Mouse (Mus musculus) macrophage (primary cell): Measurements from ENCODE around the gene Rpl23a. TPM values are rescaled to one million over a fixed set of nuclear protein-coding genes. Genes with fewer than 3 reads are reported as not detected.
"Not testable (repeated sequence)": the region's sequence is repeated elsewhere in the genome, so short reads cannot be mapped to it uniquely, and the experiment has no call there.

Experiments
- H3K27ac ChIP-seq: fragments of 350-480 bp; formaldehyde crosslinking; 2 replicates; pipeline ENCODE4 v1.9.0; 2021
- H3K36me3 ChIP-seq: fragments of 350-480 bp; formaldehyde crosslinking; 2 replicates; pipeline ENCODE4 v1.9.0; 2021; ENCODE audit errors: inconsistent target
- H3K4me3 ChIP-seq: fragments of 350-480 bp; formaldehyde crosslinking; 2 replicates; pipeline ENCODE4 v1.9.0; 2021; ENCODE audit errors: inconsistent target
- H3K79me2 ChIP-seq: fragments of 350-480 bp; formaldehyde crosslinking; 2 replicates; pipeline ENCODE4 v1.9.0; 2021; ENCODE audit errors: inconsistent target
- WGBS: methylation state at CpG from one replicate; pipeline ENCODE4 v1.1.7; 2026; ENCODE audit warnings: inconsistent platforms; ENCODE audit not compliant: missing documents; 5-methylcytosine and 5-hydroxymethylcytosine counted together
- polyA plus RNA-seq: library from polyadenylated mRNA; stranded (reverse); fragments of 250-400 nt; gene quantifications from 3 replicates; pipeline ENCODE4 v1.2.4, GENCODE M21; 2018; ENCODE audit warnings: inconsistent platforms

Rpl23a gene
- polyA plus RNA-seq, 1 experiment from 2014 or later = 1,342 TPM

DNA sequence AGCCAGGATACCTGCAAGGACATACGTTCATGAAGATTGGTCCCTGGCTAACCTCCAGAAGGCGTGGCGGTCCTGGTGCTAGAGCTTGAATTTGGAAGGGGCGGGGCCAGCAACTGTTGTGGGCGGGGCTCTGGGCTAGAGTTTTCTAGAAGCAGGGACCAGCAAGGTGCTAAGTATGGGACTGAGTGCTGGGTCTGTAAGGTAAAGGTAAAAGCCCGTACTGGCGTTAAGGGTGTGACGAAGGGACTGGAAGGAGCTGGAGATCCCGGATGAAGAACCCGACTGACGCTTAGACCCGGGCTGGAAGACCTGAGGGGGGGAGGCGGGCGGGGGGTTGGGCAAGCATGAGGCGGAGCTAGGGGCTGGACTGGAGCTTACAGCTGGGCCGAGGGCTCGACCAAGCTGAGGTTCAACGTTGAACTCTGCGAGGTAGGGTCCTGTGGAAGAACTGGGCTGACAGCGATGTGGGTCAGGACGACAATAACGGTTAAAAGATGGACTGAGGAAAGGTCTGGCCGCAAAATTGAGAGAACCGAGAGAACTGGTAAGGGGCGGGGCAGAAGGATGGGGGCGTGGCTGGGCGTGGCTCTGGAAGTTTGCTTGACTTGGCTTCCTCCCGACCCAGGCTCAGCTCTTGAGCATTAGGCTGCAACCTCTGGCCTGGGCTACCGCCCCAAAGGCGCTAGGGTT is 11.2 kb upstream of the Rpl23a start:
- Histone ChIP-seq H3K79me2 (no peaks in the 10 kb centered on the region), H3K36me3 (no peaks in the 10 kb centered on the region), H3K4me3 (peak overlapping the region; percentile 33), H3K27ac (no peak overlapping the region)
- 10% methylated on average over 27 of the region's 30 CpGs for WGBS

DNA sequence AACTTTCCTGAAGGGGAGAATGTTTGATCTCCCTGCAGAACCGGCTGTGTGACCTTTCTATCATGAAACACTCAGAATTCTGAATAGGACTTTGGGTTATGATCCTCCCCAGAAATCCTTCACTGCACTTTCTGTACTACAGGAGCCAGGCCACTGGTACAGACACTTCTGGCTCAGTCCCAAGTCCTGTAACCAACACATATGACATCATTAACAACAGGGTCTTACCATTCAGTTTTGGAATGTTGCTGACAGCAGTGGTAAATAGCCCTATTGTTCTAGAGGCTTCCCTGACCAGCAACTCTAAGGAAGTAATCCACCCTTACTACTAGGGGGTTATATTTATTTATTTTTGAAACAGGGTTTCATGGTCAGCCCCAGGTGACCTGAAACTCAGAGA is 9.7 kb upstream of the Rpl23a start, which contains the start of gene Proca1:
Gene Proca1 (plus strand): TSS at position 280 of the 400 bp plus-strand sequence.
- Histone ChIP-seq H3K79me2 (no peaks in the 10 kb centered on the region), H3K36me3 (no peaks in the 10 kb centered on the region), H3K27ac (no peak within 1 kb of the TSS), H3K4me3 (no peak within 1 kb of the TSS)
- WGBS = 91% methylated on average over 1 of the region's 1 CpGs

DNA sequence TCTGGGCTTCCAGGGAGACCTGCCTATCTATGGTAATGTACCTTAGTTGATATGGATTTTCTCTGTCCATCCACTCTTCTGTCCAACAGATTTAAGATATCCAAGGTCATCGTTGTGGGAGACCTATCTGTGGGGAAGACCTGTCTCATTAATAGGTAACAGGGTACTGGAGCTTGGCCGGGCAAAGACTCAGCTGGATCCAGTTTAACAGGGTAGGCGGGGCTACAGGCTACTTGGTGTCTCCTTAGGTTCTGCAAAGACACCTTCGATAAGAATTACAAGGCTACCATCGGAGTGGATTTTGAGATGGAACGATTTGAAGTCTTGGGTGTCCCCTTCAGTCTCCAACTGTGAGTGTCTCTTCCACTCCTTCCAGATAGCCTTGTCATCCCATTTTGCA is 6.7 kb upstream of the Rpl23a start:
- no peak overlapping the region for H3K4me3 ChIP-seq
- 89% methylated on average over 6 of the region's 6 CpGs for WGBS
- no peak overlapping the region for H3K27ac ChIP-seq
- no peaks in the 10 kb centered on the region for H3K79me2 ChIP-seq
- H3K36me3 ChIP-seq = no peaks in the 10 kb centered on the region

DNA sequence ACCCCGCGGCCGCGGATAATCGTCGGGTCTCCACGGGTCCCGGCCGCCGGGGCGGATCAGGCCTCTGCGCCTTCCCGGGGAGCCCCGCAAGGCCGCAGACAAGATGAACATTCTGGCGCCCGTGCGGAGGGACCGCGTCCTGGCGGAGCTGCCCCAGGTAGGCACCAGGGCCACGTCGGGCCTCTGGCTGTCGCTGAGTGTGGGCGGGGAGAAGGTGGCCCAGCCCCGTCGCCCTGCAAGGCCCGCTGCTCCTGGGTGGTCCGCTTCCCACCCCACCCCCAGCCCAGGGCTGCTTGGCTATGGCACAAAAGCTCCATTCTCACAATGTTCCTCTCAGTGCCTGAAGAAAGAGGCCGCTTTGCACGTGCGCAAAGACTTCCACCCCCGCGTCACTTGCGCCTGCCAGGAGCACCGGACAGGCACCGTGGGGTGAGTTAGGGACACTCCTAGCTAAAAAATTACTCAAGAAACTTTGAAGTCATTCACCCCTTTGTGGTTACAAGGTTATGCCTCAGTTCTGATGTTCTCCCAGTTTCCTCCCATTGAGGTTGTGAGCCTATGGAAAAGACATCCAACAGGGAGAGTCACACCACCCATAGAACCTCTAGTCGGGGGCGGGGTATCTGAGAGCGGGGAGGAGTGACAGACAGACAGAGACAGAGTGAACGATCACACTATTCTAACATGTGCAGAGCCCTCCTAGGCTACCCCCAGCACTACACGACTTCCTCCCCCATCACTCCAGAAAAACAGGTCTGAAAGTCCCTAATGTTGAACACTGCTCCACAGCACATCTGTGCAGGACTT is 6.1 kb upstream of the Rpl23a start:
- no peak overlapping the region for H3K27ac ChIP-seq
- no peak overlapping the region for H3K4me3 ChIP-seq
- H3K79me2 ChIP-seq = no peaks in the 10 kb centered on the region
- H3K36me3 ChIP-seq = no peaks in the 10 kb centered on the region
- 8% methylated on average over 36 of the region's 42 CpGs for WGBS

DNA sequence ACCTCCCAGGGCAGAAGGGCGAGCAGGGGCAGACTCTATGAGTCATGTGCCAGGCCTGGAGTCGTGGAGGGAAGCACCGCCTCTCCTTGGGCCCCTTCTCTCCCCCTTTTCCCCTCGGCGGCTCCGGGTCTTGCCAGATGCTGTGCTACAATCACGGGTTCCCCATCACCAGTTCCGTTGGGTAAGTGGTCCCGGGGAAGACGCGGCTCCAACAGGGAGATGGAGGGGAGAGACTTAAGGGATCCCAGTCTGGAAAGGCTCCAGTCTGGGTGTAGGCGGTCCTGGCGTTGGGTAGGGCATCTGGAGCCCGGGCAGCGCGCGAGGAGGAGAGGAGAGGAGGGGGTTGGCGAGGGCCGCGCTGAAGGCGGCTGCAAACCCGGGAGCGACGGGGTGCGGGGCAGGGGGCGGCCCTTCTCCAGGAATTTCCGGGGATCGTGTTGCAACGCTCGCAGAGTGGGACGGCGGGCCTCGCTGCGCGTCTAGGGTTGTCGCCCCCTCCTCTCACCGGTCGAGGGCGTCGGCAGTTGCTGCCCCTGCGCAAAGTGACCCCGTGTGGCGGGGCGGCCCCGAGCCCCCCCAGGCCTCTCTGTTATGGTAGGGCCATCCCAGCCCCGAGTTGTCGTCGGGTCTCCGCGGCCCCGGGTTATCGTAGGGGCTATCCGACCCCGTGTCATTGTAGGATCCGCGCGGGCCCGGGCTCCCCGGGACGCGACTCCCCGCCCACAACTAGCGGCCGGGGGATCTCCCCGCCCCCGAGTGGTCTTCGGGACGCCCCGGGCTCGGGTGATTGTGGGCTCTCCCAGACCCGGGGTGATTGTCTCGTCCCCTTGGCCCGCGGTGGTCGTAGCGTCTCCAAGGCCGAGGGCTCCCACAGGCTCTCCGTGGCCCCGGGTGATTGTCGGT is 5.2 kb upstream of the Rpl23a start, which contains the start of gene Rab34:
Gene Rab34 (plus strand): TSS at position 100 of the 903 bp plus-strand sequence.
- Histone ChIP-seq H3K79me2 (no peaks in the 10 kb centered on the region), H3K4me3 (peak within 1 kb of the TSS; percentile 30), H3K27ac (no peak within 1 kb of the TSS), H3K36me3 (no peaks in the 10 kb centered on the region)
- 2% methylated on average over 79 of the region's 80 CpGs for WGBS

DNA sequence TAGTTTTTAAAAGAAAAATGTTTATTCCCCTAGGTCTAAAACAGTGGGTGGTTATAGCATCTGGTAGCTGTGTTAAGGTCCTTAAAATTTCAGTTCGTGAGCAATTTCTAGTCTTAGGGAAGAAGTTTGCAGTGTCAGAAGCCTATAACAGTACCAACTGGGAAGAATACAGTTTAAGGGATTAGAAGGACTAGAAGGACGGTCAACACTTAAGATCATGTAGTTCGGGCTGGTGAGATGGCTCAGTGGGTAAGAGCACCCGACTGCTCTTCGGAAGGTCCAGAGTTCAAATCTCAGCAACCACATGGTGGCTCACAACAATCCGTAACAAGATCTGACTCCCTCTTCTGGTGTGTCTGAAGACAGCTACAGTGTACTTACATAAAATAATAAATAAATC is 1.3 kb upstream of the Rpl23a start:
- Histone ChIP-seq H3K36me3 (peaks cover 11% of the 10 kb centered on the region; the same call in 1 of the 2 replicates), H3K79me2 (peaks cover 23% of the 10 kb centered on the region)
- H3K27ac ChIP-seq, H3K4me3 ChIP-seq: not testable (repeated sequence)
- 97% methylated on average over 6 of the region's 6 CpGs for WGBS

DNA sequence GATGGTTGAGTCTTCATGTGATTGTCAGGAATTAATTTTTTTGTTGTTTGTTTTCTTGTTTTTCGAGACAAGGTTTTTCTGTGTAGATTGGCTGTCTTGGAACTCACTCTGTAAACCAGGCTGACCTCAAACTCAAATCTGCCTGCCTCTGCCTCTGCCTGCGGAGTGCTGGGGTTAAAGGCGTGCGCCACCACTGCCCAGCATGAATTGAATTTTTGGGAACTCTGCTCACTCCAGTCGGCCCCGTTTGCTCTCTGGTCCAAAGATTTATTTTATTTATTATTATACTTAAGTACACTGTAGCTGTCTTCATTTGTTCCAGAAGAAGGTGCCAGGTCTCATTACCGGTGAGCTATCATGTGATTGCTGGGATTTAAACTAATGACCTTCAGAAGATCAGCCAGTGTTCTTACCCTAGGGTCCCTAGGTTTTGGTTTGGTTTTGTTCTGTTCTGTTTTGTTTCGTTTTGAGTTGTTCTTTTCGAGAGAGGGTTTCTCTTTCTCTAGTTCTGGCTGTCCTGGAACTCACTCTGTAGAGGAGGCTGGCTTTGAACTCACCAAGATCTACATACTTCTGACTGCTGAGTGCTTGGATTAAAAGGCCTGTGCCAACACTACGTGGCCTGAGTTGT is 615 bp upstream of the Rpl23a start:
- peaks cover 23% of the 10 kb centered on the region for H3K79me2 ChIP-seq
- H3K27ac ChIP-seq = no peak overlapping the region
- WGBS = 60% methylated on average over 7 of the region's 10 CpGs
- peak overlapping the region; percentile 78; the same call in 1 of the 2 replicates for H3K4me3 ChIP-seq
- peaks cover 11% of the 10 kb centered on the region; the same call in 1 of the 2 replicates for H3K36me3 ChIP-seq

DNA sequence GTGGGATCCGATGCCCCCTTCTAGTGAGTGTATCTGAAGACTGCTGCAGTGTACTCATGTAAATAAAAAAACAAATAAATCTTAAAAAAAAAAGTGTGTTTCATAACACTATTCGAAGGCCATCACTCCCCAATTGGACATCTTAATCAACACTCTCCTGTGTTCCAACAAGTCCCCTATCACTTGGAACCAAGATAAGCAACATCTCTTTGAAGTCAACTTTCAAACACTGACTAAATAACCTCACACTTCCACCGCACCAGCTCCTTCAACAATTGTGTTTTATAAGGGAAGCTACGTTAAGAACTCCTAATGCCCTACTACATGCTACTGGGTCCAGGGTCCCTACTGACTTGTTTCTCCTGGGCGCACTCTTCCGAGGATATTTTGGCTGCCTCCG is 934 bp downstream of the Rpl23a start:
- 9% methylated on average over 6 of the region's 7 CpGs for WGBS
- H3K79me2 ChIP-seq = peaks cover 23% of the 10 kb centered on the region
- H3K27ac ChIP-seq = peak overlapping the region; percentile 53; the same call in 1 of the 2 replicates
- peaks cover 11% of the 10 kb centered on the region; the same call in 1 of the 2 replicates for H3K36me3 ChIP-seq
- H3K4me3 ChIP-seq = peak overlapping the region; percentile 78

DNA sequence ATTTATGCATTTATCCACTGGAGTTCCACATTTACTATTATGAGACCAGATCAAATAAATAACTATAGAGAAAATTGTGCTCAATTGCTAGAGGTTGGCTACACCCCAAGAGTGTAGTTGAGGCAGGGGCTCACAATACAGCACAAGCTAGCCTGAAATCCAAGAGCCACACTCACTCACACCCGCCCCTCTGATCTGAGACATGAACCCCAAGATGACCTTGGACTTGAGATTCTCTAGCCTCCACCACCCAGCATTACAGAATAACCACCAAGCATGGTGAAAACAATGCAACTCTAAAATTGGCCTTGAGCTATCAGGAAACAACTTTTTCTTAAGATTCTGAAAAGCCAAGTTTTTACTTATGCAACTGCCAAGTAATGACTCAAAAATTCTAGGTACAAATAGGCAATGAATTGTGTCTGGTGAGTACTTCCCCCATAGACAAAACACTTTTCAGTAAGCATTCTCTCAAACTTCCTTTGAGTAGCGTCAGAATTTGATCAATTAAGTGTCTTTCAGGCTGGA is 1.5 kb downstream of the Rpl23a start:
- WGBS = 67% methylated on average over 2 of the region's 2 CpGs
- Histone ChIP-seq H3K27ac (0 out of 2 replicates have a peak overlapping the region, but pooled peaks have one; percentile 53), H3K36me3 (peaks cover 11% of the 10 kb centered on the region; the same call in 1 of the 2 replicates), H3K79me2 (peaks cover 23% of the 10 kb centered on the region), H3K4me3 (peak overlapping the region; percentile 78)

DNA sequence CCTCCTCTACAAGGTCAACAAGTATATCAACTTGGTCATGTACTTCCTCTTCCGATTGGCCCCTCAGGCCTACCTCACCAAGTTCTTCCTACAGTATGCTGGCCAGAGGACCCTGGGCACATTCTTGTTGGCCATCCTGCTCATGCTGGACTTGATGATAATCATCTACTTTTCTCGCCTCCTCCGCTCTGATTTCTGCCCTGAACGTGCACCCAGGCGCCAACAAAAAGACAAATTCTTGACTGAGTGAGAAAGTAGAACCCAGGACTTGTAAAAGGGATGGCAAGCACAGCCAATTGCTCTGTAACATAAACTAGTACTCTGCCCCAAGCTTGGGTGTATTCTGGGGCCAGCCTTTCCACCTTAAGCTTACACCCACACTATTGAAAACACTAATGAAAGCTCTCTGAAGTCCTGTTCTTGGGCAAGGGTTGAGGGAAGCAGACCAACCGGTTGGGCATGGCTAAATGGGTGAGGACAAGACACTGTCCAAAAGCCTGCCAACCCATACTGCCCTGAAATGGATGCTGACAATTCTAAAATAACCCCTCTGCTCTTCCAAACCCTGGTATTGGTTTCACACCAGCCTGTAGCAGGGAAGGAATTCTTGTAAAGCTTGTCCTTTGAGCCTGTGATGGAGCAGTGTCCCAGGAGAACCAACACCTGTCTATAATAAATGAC is 3.2 kb downstream of the Rpl23a start:
- Histone ChIP-seq H3K4me3 (no peak overlapping the region), H3K36me3 (peaks cover 11% of the 10 kb centered on the region; the same call in 1 of the 2 replicates), H3K79me2 (peaks cover 23% of the 10 kb centered on the region), H3K27ac (no peak overlapping the region)
- WGBS = 82% methylated on average over 6 of the region's 6 CpGs

DNA sequence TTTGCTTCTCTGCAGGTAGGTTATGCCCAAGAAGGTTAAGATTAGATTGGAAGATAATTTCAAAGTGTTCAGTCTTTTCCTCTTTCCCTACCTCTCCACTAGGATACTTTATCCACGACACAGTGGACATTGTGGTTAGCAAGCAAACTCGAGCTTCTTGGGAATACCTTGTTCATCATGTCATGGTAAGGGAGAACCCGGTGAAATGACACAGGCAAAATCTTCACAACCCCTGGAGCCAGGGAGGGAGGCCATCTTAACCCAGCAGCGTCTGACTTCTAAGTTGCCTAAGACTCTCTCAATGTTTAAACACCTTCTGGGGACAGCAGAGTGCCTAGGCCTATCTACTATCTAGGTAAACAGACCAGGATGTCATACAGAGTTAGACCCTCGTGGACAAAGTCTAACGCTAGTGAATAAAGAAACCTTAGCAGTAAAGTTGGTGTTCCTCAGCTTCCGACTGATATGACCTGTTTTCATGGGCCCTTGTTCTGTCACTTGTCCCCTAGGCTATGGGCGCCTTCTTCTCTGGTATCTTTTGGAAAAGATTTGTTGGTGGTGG is 3.9 kb downstream of the Rpl23a start:
- Histone ChIP-seq H3K36me3 (peaks cover 11% of the 10 kb centered on the region; the same call in 1 of the 2 replicates), H3K4me3 (0 out of 2 replicates have a peak overlapping the region, but pooled peaks have one; percentile 12), H3K27ac (no peak overlapping the region), H3K79me2 (peaks cover 23% of the 10 kb centered on the region)
- WGBS = 64% methylated on average over 8 of the region's 8 CpGs

DNA sequence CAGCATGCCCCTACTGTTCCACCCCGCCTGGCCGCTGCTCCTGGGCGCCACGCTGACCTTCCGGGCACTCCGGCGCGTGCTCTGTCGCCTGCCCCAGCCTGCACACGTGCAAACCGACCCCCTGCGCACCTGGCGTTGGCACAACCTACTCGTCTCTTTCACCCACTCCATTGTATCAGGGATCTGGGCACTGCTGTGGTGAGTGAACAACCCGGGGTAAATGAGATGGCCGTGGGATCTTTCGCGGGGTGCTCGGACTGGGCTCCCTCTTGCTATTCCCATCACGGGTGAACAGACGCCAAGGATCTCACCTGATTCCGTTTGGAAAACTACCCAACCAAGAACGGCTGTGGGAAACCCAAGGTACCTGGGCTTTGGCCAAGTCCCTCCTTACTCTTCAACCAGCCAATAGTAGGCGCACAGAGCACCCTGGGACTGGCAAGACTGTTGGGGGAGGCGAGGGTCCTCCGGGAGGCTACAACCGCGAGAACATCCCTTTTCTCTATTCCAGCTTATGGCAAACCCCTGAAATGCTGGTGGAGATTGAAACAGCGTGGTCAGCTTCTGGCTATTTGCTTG is 4.4 kb downstream of the Rpl23a start:
- H3K36me3 ChIP-seq = peaks cover 11% of the 10 kb centered on the region; the same call in 1 of the 2 replicates
- no peak overlapping the region for H3K27ac ChIP-seq
- 7% methylated on average over 29 of the region's 29 CpGs for WGBS
- H3K4me3 ChIP-seq = peak overlapping the region; percentile 12; the same call in 1 of the 2 replicates
- H3K79me2 ChIP-seq = peaks cover 23% of the 10 kb centered on the region
